Mouse (Mus musculus) right cerebral cortex, postnatal 10 days (tissue): ENCODE results near the gene Klhl8.

Experiments
- DNase-seq, 2 experiments: peaks; one replicate each; pipeline ENCODE4 v3.0.0; 2021; ENCODE audit warnings: low spot score in 2 of 2

The Klhl8 gene

DNA sequence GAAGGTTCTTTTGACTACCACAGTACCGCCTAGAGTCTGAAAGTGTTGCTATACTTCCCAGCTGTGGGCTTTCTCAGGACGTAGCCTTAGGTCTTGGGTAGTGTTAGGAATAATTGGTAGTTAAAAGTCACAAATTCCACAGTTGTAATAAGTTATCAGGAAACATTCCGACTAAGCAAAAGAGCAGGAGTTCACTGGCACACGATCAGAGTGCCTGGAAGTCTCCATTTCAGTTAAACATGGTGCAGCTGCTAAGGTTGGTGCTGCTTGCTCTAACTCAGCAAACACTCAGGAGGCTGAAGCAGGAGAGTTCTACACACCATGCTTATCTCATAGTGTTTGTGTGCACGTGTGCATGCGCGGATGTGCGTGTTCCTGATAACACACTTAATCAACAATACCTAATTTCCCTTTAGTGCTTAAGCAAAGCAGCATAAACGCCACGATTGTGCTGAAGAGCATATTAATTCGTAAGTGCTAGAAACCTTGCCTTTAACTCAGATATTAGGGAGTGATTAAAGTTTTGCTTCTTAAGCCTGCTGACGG is 97.0 kb downstream of the Klhl8 start:
- no peak for DNase-seq

DNA sequence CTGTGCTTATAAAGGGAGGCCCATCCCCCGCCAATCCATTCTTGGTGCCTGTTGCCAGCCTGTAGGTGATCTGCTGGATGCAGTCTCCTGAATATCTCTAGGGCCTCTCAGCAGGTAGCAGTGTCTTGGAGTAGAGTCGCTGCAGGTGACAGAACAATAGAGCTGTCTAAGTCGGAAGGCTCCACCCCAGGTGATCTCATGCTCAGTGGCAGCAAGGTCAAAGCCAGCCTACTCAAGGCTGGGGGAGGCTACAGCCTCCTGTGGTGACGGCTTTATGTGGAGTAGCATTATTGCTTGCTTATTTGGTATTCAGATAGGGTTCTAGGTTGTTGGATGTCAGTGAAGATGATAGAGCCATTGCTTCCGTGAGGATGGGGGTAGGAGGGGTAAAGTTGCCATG is 97.8 kb downstream of the Klhl8 start:
- no peak for DNase-seq
